Mouse (Mus musculus) olfactory bulb, adult 2 months (tissue): ENCODE data around the gene Polm.

ENCODE experiments used
- CTCF ChIP-seq: fragments of 200-500 bp; IDR thresholded peaks from 2 replicates; pipeline ENCODE4 v1.5.1; 2012; ENCODE audit warnings: low read depth, mild to moderate bottlenecking, low read length, moderate library complexity; ENCODE audit not compliant: insufficient read depth
- POLR2A ChIP-seq: fragments of 200-500 bp; IDR thresholded peaks from 2 replicates; pipeline ENCODE4 v1.6.1; 2012; ENCODE audit warnings: mild to moderate bottlenecking, low read depth, low read length, moderate library complexity; ENCODE audit not compliant: insufficient read depth

GRCm38 (mm10) chr11:5796939-5797338 is 40.9 kb downstream of the Polm start:
- TF ChIP-seq POLR2A (no peak), CTCF (no peak)
